Mouse (Mus musculus): Measurements from ENCODE around the gene Fuca1.

DNA sequence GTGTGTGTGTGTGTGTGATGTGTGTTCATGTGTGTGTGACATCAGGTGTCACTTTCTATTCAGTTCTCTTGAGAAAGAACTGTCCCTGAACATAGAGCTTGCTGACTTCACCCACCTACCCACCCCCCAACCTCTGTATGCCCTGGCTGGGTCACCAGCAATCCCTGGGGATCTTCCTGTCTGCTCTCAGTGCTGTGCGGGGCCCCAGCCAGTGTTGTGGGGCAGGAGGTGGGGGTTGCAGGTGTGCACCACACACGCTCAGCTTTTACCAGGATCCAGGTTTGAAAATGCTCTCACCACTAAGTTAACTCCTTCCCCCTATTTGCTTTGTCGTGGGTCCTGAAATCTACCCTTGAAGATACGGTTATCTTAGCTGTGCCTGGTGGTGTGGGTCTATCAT is 34.4 kb upstream of the Fuca1 start:
- no peak for TF ChIP-seq CTCF (IDR thresholded peaks at IDR 0.05; ENCODE audit: borderline replicate concordance, insufficient read depth, low read length)
- no peak for TF ChIP-seq POLR2A (IDR thresholded peaks at IDR 0.05; ENCODE audit: low read depth, low read length)

All from embryonic fibroblast, embryonic 13.5 days (primary cell).